Mouse (Mus musculus) neutrophil, adult 5-6 weeks (primary cell): Measurements from ENCODE around the gene Dscam. TPM values are rescaled to one million over a fixed set of nuclear protein-coding genes. Genes with fewer than 3 reads are reported as not detected.

ENCODE experiments used
- ATAC-seq: fragments of 151-379, 151-347 bp; 2 replicates; pipeline ENCODE4 v1.8.0; 2017; ENCODE audit warnings: mild to moderate bottlenecking, moderate TSS enrichment; ENCODE audit not compliant: insufficient number of reproducible peaks, poor library complexity, low FRiP score, severe bottlenecking; ENCODE audit errors: extremely low read depth
- total RNA-seq: library from RNA; stranded (forward); fragments of 200-1000 nt; gene quantifications from 2 replicates; pipeline ENCODE4 v1.2.3, GENCODE M21; 2017

Dscam gene
- total RNA-seq, 1 experiment from 2014 or later: 0.23 TPM

DNA sequence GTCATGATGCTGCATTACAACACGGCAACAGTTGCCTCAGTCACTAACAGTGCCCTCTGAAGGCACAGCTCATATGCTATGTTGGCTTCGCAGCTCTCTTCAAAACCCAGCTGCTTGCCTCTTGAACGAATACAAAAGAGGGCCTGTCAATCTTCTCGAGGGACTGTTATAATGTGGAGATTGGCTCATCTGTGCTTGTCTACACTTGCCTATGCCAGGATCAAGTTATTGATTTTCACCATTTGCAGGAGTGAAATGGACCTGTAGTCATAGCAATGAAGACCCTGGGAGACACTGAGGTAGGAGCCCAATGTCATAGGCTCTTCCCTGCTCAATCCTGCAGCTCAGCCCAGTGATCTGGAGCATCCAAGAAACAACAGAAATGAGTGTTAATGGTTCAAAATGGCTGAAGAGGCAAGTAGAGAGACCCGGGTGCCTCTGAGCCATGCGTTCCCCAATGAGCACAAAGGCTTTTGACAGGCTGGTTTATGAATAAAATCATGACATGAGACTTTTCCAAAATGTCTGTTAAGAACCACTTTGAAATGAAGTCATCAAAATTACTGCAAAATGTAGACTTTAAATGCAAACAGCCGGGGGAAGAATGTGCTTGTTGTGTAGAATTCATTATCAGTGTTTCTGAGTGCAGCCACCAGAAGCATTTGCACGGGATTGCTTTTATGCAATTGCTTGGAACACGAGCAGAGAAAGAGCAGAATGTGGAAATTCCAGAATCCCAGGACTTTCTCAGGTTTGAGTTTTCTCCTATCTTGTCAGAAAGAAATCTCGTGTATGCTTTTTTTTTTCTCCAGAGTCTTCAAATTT is 35.3 kb downstream of the Dscam start:
- no peak for ATAC-seq

DNA sequence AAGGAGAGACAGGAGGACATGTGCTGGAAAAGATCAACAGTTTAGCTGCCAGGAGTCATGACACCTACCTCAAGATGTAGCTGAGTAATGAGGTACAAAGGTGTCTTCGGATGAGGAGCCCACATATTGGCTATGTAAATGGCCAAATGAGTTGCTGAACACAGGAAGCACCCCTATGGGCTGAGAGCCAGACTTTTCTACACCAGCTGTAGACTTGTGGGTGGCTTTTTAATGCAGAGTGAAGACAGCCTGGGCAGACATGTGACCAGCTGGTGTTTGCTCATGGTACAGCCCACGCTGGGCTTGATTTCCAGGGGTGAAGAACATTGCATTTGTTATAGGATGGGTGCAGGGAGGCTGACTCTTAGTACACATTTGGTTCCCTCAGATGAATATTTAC is 43.3 kb downstream of the Dscam start:
- ATAC-seq: no peak

DNA sequence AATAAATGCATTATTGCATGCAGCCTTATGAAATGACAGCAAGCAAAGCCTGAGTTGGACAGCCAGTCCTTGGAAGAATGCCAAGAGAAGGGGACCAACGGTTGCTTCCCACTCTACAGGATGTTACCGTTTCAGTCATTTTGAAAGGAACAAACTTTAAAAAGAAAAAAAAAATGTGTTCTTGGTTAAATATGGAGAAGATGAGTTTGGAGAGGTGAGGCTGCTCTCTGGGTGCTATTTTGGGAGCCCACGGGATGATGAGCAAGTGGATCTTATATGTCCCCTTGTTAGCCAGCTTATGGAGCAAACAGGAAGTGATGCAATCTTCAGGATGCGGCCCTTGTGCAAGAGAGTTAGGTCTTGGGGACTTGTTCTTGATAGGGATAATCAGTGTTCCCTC is 60.5 kb downstream of the Dscam start:
- ATAC-seq: no peak

- ATAC-seq: no peak
Observed at GRCm38 (mm10) chr16:97105266-97105665, 65.3 kb downstream of the Dscam start.

GRCm38 (mm10) chr16:97103046-97103445 is 67.5 kb downstream of the Dscam start:
- no peak for ATAC-seq

DNA sequence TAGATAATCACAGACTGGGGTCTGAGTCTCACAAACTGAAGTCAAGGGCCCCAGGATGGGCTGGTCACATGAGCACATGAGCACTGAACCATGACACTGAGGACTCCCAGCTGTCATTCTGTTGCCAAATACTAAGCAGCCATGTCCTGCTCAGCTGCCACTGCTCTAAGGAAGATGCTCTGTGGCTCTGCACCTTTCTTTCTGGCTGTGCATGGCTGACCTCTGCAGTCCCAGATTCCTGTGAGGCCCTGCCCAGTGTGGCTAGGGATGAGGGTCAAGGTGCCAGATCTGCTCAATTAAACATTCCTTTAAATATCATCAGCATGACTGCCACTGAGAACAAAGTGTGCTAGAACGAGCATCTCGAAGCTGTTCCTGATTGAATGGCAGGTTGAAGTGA is 70.5 kb downstream of the Dscam start:
- no peak for ATAC-seq

GRCm38 (mm10) chr16:97098508-97098907 is 72.0 kb downstream of the Dscam start:
- no peak for ATAC-seq

DNA sequence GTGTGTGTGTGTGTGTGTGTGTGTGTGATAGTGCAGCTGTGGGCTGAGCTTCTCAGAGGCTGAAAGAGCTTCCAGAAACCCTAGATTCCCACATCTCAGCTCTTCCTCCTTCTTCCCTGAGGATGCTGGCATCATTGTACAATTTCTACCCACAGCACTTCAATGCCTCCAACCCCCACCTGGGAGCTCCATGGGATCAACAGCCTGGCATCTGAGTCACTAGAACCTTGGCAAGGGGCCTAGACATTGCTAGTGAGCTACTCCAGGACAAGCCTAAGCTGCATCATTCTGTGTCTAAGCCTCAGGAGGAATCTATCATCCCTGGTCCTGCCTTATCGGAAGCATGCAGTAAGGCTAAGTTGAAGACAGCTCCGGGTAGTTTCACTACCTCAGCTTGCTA is 73.8 kb downstream of the Dscam start:
- ATAC-seq: no peak

DNA sequence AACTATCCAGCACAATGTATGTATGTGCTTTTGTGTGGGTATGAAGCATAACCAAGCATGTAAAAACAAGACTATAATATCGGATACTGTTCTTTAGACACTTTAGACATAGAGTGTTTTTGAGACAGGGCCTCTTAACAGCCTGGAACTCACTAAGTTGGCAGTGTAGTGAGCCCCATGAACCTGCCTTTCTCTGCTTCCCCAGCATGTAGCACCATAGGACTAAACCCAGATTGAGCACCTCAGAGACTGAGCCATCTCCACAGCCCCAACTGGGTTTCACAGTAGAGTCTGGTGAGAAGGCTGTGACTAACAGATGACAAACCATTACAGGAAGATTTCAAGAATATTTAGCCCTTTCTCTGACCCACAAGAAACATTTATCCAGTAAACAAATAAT is 75.1 kb downstream of the Dscam start:
- no peak for ATAC-seq

GRCm38 (mm10) chr16:97089339-97089738 is 81.2 kb downstream of the Dscam start:
- ATAC-seq: no peak

DNA sequence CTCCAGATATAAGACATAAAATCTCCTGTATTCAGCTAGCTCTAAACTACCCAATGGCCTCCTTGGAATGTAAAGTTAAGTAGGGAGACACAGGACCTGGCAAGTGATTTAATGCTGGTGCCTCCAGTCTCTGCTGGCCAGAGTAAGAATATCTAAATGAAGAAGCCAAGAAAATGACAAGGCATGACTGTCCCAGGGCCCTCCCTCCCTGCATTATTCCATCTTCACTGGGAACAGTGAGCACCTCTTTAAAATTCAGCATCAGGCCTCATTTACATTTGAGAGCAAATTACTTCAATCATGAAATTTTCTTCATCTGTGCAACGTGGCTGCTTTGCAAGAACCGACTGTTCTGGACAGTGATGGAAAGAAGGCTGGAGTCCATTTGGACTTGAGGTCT is 86.9 kb downstream of the Dscam start:
- ATAC-seq: no peak

DNA sequence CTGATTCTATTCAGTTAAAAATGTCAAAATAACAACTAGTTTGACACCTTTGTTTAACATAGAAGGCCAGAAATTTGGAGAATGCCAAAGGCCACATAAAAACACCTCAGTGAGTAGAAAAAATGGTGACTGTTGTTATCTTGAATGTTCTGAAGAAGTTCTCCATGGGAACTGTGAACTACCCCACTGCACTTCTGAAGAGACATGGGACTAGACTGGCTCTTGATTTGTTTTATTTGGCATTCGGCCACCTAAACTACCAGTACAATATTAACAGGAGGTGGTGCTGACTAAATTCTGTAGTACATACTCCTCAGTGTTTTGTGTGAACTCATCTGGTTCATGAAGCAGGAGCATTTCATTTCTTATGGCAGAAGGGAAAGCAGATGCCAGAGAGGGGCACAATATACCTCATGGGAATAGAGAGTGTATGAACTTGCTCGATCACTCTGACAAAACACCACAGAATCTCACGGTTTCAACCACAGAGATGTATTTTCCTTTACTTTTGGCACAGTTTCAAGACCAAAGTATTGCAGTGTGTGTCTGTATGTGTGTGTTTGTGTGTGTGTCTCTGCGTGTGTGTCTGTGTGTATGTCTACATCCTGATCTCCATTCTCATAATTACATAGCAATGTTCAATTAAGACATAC is 94.5 kb downstream of the Dscam start:
- ATAC-seq: no peak

DNA sequence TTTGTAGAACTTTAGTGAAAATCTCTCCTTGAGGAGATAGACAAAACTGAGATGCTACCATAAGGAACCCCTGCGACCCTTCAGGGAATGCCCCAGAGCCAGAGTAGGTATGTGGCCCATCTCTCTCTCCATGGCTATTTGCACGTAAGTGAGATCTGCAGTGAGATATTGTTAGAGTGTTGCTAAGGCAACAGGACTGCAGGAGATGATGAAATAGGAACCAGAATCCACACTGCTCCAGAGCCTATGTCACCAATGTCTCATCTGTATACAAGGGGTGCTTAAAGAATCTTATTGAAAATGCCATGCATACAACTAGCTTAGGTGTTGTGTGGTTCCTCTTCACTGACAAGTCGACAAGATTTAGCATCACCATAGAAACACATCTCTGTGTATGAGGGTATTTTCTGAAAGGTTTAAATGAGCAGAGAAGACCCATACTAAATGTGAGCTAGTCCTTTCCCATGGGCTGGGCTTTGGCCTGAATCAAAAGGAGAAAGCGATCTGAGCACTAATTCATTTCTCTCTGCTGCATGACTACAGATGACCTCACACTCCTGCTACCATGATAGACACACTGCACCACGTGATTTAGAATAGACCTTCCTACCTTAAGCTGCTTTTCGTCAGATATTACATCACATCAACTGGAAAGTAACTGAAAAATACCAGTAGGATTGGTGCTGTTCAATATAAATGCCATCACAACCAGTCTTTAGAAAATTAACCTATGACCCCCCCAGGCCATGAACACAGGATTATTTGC is 95.2 kb downstream of the Dscam start:
- ATAC-seq: no peak

GRCm38 (mm10) chr16:97073847-97074246 is 96.7 kb downstream of the Dscam start:
- ATAC-seq: no peak

DNA sequence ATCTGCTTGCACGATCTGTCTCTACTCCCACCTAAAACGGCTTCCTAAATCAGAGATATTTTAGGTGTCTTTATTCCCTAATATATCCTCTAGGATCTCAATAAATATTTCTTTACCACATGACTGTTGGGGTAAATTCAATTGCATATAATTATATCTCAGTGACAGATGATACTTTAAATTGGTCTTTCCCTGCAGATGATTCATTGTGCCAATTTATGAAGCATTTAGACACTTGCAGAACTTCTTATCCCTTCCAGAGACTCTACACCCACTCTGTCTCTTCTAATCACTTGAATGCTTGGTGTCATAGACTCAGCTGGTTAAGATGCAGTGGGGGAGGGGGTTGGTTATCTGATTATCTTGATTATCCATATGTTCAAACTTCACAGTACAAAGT is 97.9 kb downstream of the Dscam start:
- ATAC-seq: no peak

DNA sequence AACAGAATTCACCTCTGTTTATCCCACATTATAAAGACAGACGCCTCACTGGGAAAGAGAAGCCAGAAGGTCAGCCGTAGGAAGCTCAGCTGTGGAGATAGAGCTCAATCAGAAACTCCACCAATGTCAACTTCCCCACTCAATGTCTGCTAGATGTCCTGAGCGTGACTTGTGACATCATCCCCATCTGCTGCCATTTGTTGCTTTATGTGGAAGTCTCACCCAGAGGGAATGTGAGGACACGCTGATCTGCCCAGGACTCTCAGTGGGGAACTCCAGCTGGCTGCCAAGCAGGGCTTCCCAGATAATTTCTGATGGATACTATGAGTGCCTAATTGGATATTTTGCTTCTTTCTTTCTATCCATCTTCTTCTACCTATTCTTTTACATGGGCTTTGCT is 103.7 kb downstream of the Dscam start:
- ATAC-seq: no peak

GRCm38 (mm10) chr16:97062207-97062606 is 108.3 kb downstream of the Dscam start:
- ATAC-seq: no peak

- no peak for ATAC-seq
Observed at GRCm38 (mm10) chr16:97061390-97061789, 109.2 kb downstream of the Dscam start.

DNA sequence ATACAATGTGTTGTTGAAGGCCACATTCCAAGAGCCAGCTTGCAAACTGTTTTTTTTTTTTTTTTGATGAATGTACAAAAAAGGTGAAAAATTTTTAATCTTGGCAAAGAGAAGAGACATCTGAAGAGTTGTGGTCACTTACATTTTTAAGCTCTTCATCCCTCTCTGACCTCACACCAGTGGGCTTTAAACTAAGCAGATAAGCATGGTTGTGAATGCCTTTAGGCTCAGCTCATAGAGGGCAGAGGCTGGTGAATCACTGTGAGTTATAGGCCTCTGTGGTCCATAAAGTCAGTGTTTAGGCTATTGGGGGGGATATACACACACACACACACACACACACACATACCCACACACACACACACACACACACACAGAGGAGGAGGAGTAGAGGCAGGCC is 109.8 kb downstream of the Dscam start:
- no peak for ATAC-seq

DNA sequence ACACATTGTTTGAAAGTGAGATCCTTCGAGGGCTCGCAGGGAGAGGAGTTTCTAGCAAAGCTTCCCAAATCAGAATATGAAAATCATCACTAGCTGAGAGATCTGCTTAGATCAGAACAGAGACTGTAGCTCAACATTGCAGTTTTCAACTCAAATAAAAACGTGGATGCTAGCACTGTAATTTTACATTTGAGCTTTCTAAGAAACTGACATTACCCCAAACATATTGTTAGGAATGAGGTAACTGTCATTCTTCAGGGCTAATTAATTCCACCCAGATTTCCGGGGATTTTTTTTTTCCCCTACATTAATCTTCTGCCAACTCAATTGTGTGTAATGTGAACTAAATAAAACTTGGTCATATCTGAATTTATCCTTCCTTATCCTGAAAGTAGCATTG is 110.3 kb downstream of the Dscam start:
- no peak for ATAC-seq
